Mouse (Mus musculus) limb, embryonic 10.5 days (tissue): ENCODE measurements around the gene Tapbp. TPM values are rescaled to one million over a fixed set of nuclear protein-coding genes. Genes with fewer than 3 reads are reported as not detected.
A peak's percentile ranks its signal among the peaks of the same experiment; 100 is the strongest.

Source experiments
- DNase-seq: peaks from one replicate; pipeline ENCODE4 v3.0.0-alpha.2; 2017; ENCODE audit warnings: low spot score
- H3K27ac ChIP-seq: fragments of 300-500 bp; sonication (generic); 2 replicates; pipeline ENCODE4 v1.5.1; 2016; ENCODE audit warnings: mild to moderate bottlenecking
- H3K27me3 ChIP-seq: fragments of 300-500 bp; sonication (generic); 2 replicates; pipeline ENCODE4 v1.6.1; 2016; ENCODE audit warnings: low read depth, mild to moderate bottlenecking; ENCODE audit not compliant: poor library complexity, severe bottlenecking
- H3K36me3 ChIP-seq: fragments of 300-500 bp; sonication (generic); 2 replicates; pipeline ENCODE4 v1.6.1; 2016; ENCODE audit warnings: mild to moderate bottlenecking, moderate library complexity
- H3K4me1 ChIP-seq: fragments of 300-500 bp; sonication (generic); 2 replicates; pipeline ENCODE4 v1.6.1; 2016
- H3K4me3 ChIP-seq: fragments of 300-500 bp; sonication (generic); 2 replicates; pipeline ENCODE4 v1.5.1; 2016; ENCODE audit warnings: mild to moderate bottlenecking, moderate library complexity
- H3K9me3 ChIP-seq: fragments of 300-500 bp; sonication (generic); replicated peaks from 2 replicates; pipeline ENCODE4 v1.6.1; 2016; ENCODE audit warnings: mild to moderate bottlenecking
- WGBS: fragments of 180-500 bp; shearing (Covaris S2); methylation state at CpG from one replicate; pipeline ENCODE4 v1.1.7; 2016; 5-methylcytosine and 5-hydroxymethylcytosine counted together
- polyA plus RNA-seq: library from polyadenylated mRNA; unstranded; fragments of >200 nt; fragmentation: Nextera tagmentation; extraction: Ambion mirVana; gene quantifications from 2 replicates; pipeline ENCODE4 v1.2.1, GENCODE M21; 2016

Tapbp gene
- polyA plus RNA-seq, 1 experiment from 2014 or later, result 16.0 TPM

DNA sequence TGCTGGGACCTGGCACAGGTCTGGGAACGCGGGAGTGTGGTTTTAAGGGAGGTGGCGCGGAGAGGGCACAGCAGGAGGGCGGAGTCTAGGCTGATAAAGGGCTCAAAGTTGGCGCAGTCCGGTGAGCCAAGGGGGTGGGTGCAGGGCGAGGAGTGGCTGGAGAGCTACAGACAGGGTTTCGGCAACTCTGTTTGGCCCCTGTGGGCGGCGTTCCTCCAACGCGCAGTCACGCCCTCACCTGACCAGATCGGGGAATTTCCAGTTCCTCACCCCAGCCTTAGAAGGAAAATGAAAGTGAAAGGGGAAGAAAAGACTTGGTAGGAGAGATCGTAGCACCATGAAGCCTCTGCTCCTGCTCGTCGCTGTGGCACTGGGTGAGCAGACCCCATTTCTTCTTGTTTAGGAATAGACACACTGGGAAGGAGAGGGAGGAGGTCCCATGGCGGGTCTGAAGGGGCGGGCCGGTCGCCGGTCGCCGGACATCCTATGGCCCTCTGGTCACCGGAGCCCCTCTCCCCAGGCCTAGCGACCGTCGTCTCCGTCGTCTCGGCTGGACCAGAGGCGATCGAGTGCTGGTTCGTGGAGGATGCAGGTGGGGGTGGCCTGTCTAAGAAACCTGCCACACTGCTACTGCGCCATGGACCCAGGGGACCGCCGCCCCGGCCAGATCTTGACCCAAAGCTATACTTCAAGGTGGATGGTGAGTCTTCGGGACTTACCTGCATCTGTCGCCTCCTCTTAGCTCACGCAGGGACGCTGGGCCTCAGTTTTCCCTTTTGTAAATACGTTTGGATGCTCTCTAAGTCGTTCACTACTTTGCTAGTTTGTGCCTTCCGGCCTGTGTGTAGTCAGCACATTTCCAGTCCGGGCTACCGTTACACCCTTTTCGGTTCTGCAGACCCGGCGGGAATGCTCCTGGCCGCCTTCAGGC is 3.9 kb downstream of the Tapbp start:
- H3K36me3 ChIP-seq, result peaks cover 26% of the 10 kb centered on the region
- under 1% methylated on average over 52 of the region's 52 CpGs for WGBS
- DNase-seq, result peak; percentile 62
- H3K27ac ChIP-seq, result peak overlapping the region; percentile 79
- H3K4me3 ChIP-seq, result peak overlapping the region; percentile 73
- peaks cover 46% of the 10 kb centered on the region for H3K4me1 ChIP-seq
- peaks cover 7% of the 10 kb centered on the region; the same call in 1 of the 2 replicates for H3K27me3 ChIP-seq
- H3K9me3 ChIP-seq, result no peaks in the 10 kb centered on the region

- peak; percentile 88 for DNase-seq
- Histone ChIP-seq H3K4me1 (peaks cover 39% of the 10 kb centered on the region), H3K9me3 (no peaks in the 10 kb centered on the region), H3K36me3 (peaks cover 19% of the 10 kb centered on the region), H3K4me3 (peak overlapping the region; percentile 73), H3K27me3 (peaks cover 7% of the 10 kb centered on the region; the same call in 1 of the 2 replicates), H3K27ac (peak overlapping the region; percentile 79)
- WGBS, result under 1% methylated on average over 36 of the region's 36 CpGs
These were observed 4.8 kb downstream of the Tapbp start for GRCm38 (mm10) chr17:33920282-33921097.

DNA sequence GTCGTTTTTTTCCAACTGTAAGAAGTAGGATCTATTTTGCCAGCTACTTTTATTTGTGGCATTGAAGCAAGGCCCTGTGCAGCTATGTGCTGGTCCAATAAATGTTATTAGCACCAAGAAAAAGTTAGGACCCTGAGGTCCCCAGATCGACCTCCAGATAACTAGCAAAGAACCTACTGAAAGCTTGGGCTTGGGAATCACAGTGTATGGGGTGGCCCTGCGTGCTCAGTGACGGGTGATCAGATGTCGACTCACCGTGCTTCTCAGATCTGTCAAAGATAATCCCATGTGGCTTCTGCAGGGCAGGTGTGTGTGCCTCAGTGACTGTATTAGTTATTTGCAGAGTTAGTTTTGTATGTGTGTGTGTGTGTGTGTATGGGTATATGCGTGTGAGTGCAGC is 5.7 kb downstream of the Tapbp start:
- H3K27ac ChIP-seq, result no peak overlapping the region
- H3K36me3 ChIP-seq, result peaks cover 26% of the 10 kb centered on the region
- DNase-seq, result no peak
- no peak overlapping the region for H3K4me3 ChIP-seq
- peaks cover 39% of the 10 kb centered on the region for H3K4me1 ChIP-seq
- H3K27me3 ChIP-seq, result peaks cover 7% of the 10 kb centered on the region; the same call in 1 of the 2 replicates
- WGBS, result 87% methylated on average over 7 of the region's 7 CpGs
- no peaks in the 10 kb centered on the region for H3K9me3 ChIP-seq

- Histone ChIP-seq H3K27me3 (no peaks in the 10 kb centered on the region), H3K4me1 (peaks cover 27% of the 10 kb centered on the region), H3K4me3 (no peak overlapping the region), H3K9me3 (no peaks in the 10 kb centered on the region), H3K27ac (no peak overlapping the region), H3K36me3 (peaks cover 15% of the 10 kb centered on the region)
- 83% methylated on average over 10 of the region's 10 CpGs for WGBS
- no peak for DNase-seq
These were observed 9.0 kb downstream of the Tapbp start for GRCm38 (mm10) chr17:33924577-33925283.

GRCm38 (mm10) chr17:33925406-33926116 is 9.9 kb downstream of the Tapbp start:
- no peak overlapping the region for H3K4me3 ChIP-seq
- H3K9me3 ChIP-seq, result no peaks in the 10 kb centered on the region
- H3K4me1 ChIP-seq, result peaks cover 27% of the 10 kb centered on the region
- H3K36me3 ChIP-seq, result peaks cover 15% of the 10 kb centered on the region
- H3K27me3 ChIP-seq, result no peaks in the 10 kb centered on the region
- DNase-seq, result no peak
- no peak overlapping the region for H3K27ac ChIP-seq
- 81% methylated on average over 21 of the region's 21 CpGs for WGBS

DNA sequence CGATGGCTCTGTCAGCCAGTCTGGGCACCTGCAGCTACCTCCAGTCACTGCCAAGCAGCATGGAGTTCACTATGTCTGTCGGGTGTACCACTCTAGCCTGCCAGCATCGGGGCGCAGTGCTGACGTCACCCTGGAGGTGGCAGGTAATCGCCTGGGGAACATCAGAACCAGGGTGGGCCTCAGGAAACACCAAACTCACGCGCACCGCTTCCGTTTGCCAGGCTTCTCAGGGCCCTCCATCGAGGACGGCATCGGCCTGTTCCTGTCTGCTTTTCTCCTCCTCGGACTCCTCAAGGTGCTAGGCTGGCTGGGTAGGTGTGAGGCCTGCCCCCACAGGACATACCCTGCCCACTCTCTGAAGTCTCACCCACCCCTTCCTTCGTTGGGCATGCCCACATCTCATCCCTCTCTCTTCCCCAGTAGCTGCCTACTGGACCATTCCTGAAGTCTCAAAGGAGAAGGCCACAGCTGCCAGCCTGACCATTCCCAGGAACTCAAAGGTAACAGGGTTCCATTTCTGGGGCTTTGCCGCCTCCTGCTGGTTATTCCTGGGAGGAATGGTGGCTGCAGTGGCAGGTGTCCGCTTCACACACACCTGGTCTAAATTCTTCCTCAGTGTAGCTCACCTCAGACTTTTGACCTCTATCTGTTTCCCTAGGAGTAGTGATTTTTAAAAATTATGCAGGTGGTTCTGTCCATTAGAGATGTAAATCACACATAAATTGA is 10.7 kb downstream of the Tapbp start:
- H3K4me1 ChIP-seq, result peaks cover 31% of the 10 kb centered on the region
- H3K4me3 ChIP-seq, result no peak overlapping the region
- no peak for DNase-seq
- peaks cover 15% of the 10 kb centered on the region for H3K36me3 ChIP-seq
- H3K27ac ChIP-seq, result no peak overlapping the region
- H3K27me3 ChIP-seq, result peaks cover 3% of the 10 kb centered on the region; the same call in 1 of the 2 replicates
- 76% methylated on average over 17 of the region's 17 CpGs for WGBS
- no peaks in the 10 kb centered on the region for H3K9me3 ChIP-seq

GRCm38 (mm10) chr17:33928251-33928947 is 12.7 kb downstream of the Tapbp start:
- peak overlapping the region; percentile 77 for H3K4me3 ChIP-seq
- H3K36me3 ChIP-seq, result peaks cover 31% of the 10 kb centered on the region
- peaks cover 34% of the 10 kb centered on the region for H3K4me1 ChIP-seq
- 65% methylated on average over 21 of the region's 21 CpGs for WGBS
- H3K9me3 ChIP-seq, result no peaks in the 10 kb centered on the region
- DNase-seq, result no peak
- peaks cover 5% of the 10 kb centered on the region; the same call in 1 of the 2 replicates for H3K27me3 ChIP-seq
- peak overlapping the region; percentile 91 for H3K27ac ChIP-seq

GRCm38 (mm10) chr17:33929371-33930279 is 13.9 kb downstream of the Tapbp start, which contains the start of gene Rgl2:
Gene Rgl2, plus strand, starts transcription at chr17:33929543.
- Histone ChIP-seq H3K27ac (peak within 1 kb of the TSS; percentile 91), H3K27me3 (peaks cover 5% of the 10 kb centered on the region; the same call in 1 of the 2 replicates), H3K36me3 (peaks cover 44% of the 10 kb centered on the region), H3K4me1 (peaks cover 34% of the 10 kb centered on the region), H3K4me3 (peak within 1 kb of the TSS; percentile 77), H3K9me3 (no peaks in the 10 kb centered on the region)
- peak; percentile 98 for DNase-seq
- WGBS, result under 1% methylated on average over 80 of the region's 80 CpGs

DNA sequence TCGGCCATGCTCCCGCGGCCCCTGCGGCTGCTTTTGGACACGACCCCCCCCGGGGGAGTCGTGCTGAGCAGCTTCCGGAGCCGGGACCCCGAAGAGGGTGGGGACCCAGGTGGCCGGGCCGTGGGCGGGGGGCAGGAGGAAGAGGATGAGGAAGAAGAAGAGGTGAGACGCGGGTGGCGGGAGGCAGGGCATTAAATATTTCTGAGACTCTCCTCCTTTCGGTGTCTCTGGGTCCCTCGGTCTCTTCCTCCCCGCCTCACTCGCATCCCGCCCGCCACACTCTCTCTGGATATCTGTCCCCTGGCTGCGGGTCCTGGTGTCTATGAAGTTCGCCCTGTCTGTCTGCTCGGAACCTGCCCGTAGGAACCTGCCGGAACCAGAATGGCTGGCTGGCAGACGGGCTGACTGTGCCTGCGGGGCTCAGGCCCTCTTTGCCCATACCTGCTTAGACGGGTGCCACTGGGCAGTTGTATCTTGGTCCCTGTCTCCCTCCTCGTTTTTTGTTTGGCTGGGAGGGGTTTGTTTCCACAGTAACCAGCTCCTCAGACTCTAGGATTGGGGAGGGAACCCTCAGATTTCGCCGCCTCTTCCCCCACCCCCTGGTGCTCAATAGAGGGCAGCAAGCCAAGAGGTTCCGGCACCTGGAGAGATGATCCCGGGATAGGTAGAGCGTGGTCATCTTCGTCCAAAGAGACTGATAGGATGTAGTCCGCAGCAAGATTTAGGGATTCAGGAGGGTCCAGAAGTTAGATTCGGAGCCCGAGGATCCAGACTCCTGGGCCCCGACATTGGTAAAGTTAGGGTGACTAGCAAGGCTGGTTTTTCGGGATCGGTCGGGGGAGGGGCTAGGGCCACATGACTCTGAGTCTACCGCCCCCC is 14.8 kb downstream of the Tapbp start:
- H3K4me1 ChIP-seq, result peaks cover 34% of the 10 kb centered on the region
- no peaks in the 10 kb centered on the region for H3K9me3 ChIP-seq
- peaks cover 5% of the 10 kb centered on the region; the same call in 1 of the 2 replicates for H3K27me3 ChIP-seq
- peaks cover 53% of the 10 kb centered on the region for H3K36me3 ChIP-seq
- H3K4me3 ChIP-seq, result peak overlapping the region; percentile 77
- WGBS, result under 1% methylated on average over 45 of the region's 45 CpGs
- H3K27ac ChIP-seq, result peak overlapping the region; percentile 91
- peak; percentile 58 for DNase-seq
